Mouse (Mus musculus) layer of hippocampus, adult 18-20 months (tissue): ENCODE data around the gene Ttc28. TPM values are rescaled to one million over a fixed set of nuclear protein-coding genes. Genes with fewer than 3 reads are reported as not detected.

ENCODE experiments used
- DNase-seq, 2 experiments: peaks; one replicate each; pipeline ENCODE4 v3.0.0; 2022; ENCODE audit warnings: low spot score in 2 of 2
- total RNA-seq, 2 experiments: library from RNA; stranded (reverse); gene quantifications; 2 replicates each; pipeline ENCODE4 v1.2.3; 2021

Gene Ttc28
- total RNA-seq, 2 experiments from 2014 or later = 7.6 to 7.8 TPM

- DNase-seq = no peak
These were observed 561 bp upstream of the Ttc28 start for GRCm38 (mm10) chr5:110879042-110879441.

- DNase-seq = no peak
These were observed 9.0 kb downstream of the Ttc28 start for GRCm38 (mm10) chr5:110888596-110888995.

GRCm38 (mm10) chr5:110889945-110890344, 10.3 kb downstream of the Ttc28 start:
- DNase-seq = no peak

GRCm38 (mm10) chr5:110890561-110890960, 11.0 kb downstream of the Ttc28 start:
- DNase-seq = no peak

GRCm38 (mm10) chr5:110897114-110897788, 17.6 kb downstream of the Ttc28 start:
- DNase-seq = no peak

GRCm38 (mm10) chr5:110898169-110898568, 18.6 kb downstream of the Ttc28 start:
- no peak for DNase-seq

- no peak for DNase-seq
These were observed 19.2 kb downstream of the Ttc28 start for GRCm38 (mm10) chr5:110898785-110899184.

GRCm38 (mm10) chr5:110900331-110900730, 20.7 kb downstream of the Ttc28 start:
- DNase-seq = no peak

GRCm38 (mm10) chr5:110906708-110907107, 27.1 kb downstream of the Ttc28 start:
- DNase-seq = no peak

GRCm38 (mm10) chr5:110908879-110909278, 29.3 kb downstream of the Ttc28 start:
- no peak for DNase-seq

- no peak for DNase-seq
These were observed 30.5 kb downstream of the Ttc28 start for GRCm38 (mm10) chr5:110909955-110910589.

GRCm38 (mm10) chr5:110914859-110915258, 35.3 kb downstream of the Ttc28 start:
- no peak for DNase-seq

GRCm38 (mm10) chr5:110916241-110916640, 36.6 kb downstream of the Ttc28 start:
- DNase-seq = no peak

GRCm38 (mm10) chr5:110919541-110919940, 39.9 kb downstream of the Ttc28 start:
- DNase-seq = no peak

- peak in 1 of 2 experiments; percentile 50 for DNase-seq
These were observed 43.7 kb downstream of the Ttc28 start for GRCm38 (mm10) chr5:110923336-110923735.

- no peak for DNase-seq
These were observed 45.0 kb downstream of the Ttc28 start for GRCm38 (mm10) chr5:110924636-110925035.

GRCm38 (mm10) chr5:110925804-110926203, 46.2 kb downstream of the Ttc28 start:
- DNase-seq = no peak

- peak in 1 of 2 experiments; percentile 27 for DNase-seq
These were observed 48.7 kb downstream of the Ttc28 start for GRCm38 (mm10) chr5:110928289-110928688.

- no peak for DNase-seq
These were observed 49.7 kb downstream of the Ttc28 start for GRCm38 (mm10) chr5:110929306-110929705.

GRCm38 (mm10) chr5:110936606-110937005, 57.0 kb downstream of the Ttc28 start:
- no peak for DNase-seq

GRCm38 (mm10) chr5:110944326-110944725, 64.7 kb downstream of the Ttc28 start:
- no peak for DNase-seq

GRCm38 (mm10) chr5:110948476-110949399, 69.1 kb downstream of the Ttc28 start:
- peak in 1 of 2 experiments; percentile 6 for DNase-seq
